Mouse (Mus musculus) liver, adult 2 months (tissue): ENCODE measurements around the gene 4930562C15Rik.

ENCODE experiments used
- CTCF ChIP-seq: fragments of 200-500 bp; IDR thresholded peaks from 2 replicates; pipeline ENCODE4 v1.5.1; 2011; ENCODE audit warnings: low read depth, low read length, control low read depth
- POLR2A ChIP-seq: fragments of 200-500 bp; IDR thresholded peaks from 2 replicates; pipeline ENCODE4 v1.6.1; 2011; ENCODE audit warnings: low read length, control low read depth; ENCODE audit not compliant: insufficient read depth; ENCODE audit errors: extremely low read depth

DNA sequence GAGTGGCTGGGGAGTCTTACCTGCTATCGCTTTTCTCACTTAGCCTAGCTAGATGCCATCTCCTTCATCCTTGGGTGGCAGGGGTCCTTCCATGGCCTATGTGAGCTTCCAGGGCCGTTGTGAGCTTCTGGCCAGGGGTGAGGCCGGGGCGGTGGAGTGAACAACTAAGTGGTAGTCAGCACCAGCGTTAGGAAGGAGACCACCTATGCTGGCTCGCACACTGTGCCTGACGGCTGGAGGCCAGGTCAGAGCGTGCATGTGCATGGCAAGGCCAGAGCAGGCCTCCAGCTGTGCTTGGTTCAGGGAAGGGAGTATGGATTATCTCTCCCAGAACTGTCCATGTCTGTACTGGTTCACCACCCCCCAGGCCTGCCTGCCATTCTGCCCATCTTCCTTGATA, 28.5 kb downstream of the 4930562C15Rik start:
- TF ChIP-seq CTCF (no peak), POLR2A (no peak)
